Mouse (Mus musculus): ENCODE measurements around the gene Uap1l1. TPM values are rescaled to one million over a fixed set of nuclear protein-coding genes. Genes with fewer than 3 reads are reported as not detected.
A peak's percentile ranks its signal among the peaks of the same experiment; 100 is the strongest.
"Not testable (repeated sequence)": the region's sequence is repeated elsewhere in the genome, so short reads cannot be mapped to it uniquely, and the experiment has no call there.

The Uap1l1 gene
- 21.3 and 24.6 TPM in 2 replicates for polyA plus RNA-seq (2015; fragmentation: Nextera tagmentation; extraction: Ambion mirVana)

GRCm38 (mm10) chr2:25365091-25365761 is at the start of gene Uap1l1:
Gene Uap1l1 (minus strand): TSS chr2:25365682.
- peak; percentile 62 for DNase-seq (ENCODE audit: low spot score)

GRCm38 (mm10) chr2:25413436-25413835 is 48.0 kb upstream of the Uap1l1 start:
- not testable (repeated sequence) for DNase-seq (ENCODE audit: low spot score)

DNA sequence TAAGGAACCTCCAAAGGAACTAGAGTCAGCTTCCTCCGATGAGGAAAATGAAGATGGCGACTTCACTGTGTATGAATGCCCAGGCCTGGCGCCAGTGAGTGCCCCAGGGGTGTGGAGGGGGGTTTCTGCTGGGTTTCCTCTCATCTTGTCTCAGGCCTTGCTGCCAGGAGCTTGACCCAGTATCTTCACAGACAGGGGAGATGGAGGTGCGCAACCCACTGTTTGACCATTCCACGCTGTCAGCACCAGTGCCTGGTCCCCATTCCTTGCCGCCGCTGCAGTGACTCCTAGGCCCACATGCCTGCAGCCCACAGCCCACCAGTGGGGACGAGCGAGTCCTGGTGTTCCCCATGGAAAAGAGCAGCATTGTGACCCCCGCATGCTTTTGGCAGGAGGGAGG is 43.4 kb upstream of the Uap1l1 start:
- no peak for DNase-seq (ENCODE audit: low spot score)

DNA sequence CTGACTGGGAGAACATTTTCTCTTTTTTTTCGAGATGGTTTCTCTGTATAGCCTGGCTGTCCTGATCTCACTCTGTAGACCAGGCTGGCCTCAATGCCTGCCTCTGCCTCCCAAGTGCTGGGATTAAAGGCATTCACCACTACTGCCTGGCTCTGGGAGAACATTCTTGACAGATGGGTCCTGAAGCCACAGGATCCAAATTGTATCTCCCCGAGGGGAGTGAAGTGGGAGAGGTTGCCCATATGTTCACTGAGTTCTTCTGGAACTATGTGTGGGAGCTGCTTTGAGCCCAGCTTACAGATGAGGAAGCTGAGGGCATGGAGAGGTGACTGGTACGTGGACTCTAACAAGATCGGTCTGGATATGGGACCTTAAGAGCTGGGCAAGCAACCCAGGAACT is 38.5 kb upstream of the Uap1l1 start:
- no peak for DNase-seq (ENCODE audit: low spot score)

DNA sequence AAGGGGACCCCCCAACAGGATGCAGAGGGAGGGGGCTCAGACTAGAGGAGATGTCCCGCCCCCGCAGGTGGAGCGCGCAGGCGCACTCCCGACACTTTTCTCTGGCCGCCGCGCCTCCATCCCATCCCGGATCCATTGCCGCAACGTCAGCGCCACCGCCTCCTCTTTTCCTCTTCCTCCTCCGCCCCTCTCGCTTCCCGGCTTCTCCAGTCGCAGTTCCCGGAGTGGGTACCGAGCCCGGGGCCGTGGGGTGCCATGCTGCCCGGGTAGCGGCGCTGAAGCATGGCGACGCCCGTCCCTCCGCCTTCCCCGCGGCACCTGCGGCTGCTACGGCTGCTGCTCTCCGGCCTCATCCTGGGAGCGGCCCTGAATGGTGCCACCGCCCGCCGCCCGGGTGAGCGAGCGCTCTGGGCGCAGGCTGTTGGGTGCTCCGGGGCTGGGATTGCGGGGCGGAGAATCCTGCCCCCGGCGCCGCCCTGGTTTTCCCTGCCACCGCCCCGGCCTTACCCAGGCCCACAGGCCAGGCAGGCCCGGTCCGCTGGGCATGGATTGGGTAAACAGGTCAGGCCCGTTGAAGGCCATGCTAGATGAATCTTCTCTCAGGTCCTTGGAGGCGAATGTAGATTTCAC is 37.6 kb upstream of the Uap1l1 start:
- no peak for DNase-seq (ENCODE audit: low spot score)

DNA sequence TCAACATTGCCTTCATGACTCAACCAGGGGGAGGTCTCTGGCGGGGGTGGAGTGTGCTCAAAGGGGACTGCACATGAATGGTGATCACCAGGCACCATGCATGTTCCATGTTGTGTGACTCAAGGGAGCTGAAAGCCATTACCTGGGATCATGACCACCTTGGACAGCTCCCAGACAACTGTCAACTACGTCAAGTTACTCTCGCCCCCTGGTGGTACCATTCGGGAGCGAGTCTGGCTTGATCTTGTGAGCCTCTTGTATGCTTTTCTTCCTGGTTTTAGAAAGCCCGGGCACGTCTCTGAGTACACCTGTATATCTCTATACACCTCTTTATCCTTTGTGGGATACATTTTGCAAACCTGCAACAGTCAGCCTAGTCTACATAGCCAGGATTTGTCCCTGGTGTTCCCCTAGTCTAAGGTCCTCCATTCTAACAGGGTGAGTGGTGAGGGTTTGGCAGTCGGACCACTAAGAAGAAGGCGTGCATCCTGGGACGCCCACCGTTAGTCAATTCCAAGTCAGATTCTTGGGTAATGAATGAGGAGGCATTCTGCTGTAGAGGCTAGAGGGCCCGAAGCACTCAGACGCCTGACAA is 37.0 kb upstream of the Uap1l1 start:
- peak; percentile 87 for DNase-seq (ENCODE audit: low spot score)

DNA sequence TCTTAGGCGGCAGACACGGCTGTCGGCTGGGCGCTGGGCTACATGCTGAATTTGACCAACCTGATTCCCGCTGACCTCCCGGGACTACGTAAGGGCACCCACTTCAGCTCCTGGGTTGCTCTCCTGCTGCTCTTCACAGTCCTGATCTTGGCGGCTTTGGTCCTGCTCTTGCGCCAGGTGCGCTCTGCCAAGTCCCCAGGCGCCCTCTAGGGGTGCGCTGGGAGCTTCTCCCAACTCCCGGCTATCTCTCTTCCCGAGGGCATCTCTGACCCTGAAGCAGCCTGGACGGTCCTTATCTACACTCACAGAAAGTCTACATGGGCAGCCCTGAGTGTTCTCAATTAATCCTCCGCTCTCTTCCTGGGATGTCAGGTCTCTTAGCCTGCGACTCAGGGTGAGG is 35.3 kb upstream of the Uap1l1 start:
- DNase-seq (ENCODE audit: low spot score): peak; percentile 33

DNA sequence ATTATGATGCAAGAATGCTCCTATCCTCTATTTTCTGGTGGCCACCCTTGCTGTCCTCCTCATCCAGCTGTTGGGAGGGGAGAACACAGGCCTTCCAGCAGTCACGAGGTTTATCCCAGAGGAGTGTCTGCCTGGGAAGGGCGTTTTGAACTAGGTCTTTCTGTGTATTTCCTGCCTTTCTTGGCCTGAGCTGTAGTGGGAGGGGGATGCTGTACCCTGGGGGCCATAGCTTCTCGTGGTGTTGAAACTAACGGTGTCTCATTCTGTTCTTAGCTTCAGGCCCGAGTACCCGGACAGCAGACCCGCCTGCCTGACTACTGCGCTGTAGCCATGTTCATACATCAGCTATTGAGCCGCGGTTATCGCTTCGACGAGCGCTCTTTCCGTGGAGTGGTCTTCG is 34.8 kb upstream of the Uap1l1 start:
- no peak for DNase-seq (ENCODE audit: low spot score)

- DNase-seq (ENCODE audit: low spot score): no peak
Measured at GRCm38 (mm10) chr2:25399051-25399450, 33.6 kb upstream of the Uap1l1 start, which contains the start of gene Npdc1. Gene Npdc1 (plus strand): TSS chr2:25399351.

GRCm38 (mm10) chr2:25398065-25398464 is 32.6 kb upstream of the Uap1l1 start:
- DNase-seq (ENCODE audit: low spot score): no peak

DNA sequence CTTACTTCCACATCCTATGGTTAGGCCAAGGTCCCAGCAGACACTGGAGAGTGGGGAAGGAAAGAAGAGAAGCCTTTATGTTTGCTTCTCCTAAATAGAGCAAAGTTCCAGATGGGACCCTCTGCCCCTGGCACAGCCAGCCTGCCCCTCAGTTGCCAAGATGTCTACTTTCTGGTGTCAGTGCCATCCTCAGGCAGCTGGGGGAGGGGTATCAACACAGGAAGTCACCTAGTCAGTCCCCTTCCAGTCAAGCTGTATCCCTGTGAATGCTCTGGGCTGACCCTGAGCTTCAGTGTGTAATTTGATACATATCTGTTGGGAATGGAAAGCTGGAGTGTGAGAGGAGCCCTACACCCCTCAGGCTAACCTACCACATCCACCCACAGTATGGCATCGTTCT is 31.5 kb upstream of the Uap1l1 start:
- DNase-seq (ENCODE audit: low spot score): no peak

DNA sequence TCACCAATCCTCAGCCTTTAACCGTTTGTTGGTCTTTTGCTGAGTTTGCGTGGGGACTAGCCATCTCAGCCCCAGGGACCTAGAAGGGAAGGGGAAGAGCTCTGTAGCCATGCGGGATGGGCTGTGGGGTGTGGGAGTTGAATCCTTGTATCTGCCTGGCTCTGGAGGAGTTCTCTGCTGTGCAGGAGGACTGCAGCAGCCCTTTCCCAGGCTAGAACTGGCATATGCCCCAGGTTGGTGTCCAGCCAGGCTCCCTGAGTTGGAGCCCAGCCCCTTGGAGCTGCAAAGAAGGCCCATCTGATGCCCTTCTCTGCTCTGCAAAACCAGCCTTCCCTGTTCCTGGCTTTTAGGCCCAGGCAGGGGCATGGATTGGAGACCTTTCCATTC is 31.1 kb upstream of the Uap1l1 start:
- DNase-seq (ENCODE audit: low spot score): no peak

DNA sequence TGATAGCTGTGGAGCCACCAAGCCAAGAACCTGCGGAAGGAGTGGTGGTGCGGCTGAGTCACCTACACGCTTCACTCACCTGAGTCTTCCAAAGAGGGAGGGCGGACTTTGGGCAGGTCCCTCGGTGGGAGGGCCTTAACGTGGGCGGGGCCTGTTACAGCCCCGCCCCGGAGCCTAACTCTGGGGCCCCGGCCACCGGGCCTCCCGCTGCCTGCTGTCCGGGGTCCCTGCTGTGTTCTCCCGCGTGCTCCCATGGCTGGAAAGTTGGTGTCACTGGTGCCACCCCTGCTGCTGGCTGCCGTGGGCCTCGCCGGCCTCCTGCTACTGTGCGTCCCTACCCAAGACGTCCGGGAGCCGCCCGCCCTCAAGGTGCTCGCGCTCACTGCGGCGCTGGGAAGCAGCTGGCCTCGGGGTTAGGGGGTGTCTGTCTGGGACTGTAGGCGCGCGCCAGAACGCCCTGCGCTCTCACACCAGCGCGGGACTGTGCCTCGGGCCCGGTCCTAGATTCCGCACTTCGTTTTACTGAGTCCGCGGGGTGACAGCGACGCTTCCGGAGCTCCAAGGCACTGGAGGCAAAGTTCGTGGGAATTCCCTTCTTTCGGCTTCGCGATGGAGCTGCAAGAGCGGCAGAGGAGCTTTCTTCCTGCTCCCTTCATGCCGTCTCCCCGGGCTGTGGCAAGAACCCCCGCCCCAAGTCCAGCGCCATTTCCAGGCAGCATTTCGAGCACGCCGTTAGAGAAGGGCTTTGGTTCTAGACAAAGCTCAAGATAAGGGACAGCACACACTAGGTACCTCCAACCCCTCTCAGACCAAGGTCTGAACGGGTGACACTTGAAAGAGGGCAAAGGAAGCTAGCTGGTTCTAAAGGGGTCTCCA is 30.5 kb upstream of the Uap1l1 start, which contains the start of gene Entpd2:
TSS of gene Entpd2 (plus strand) at position 154 of the 876 bp plus-strand sequence.
- peak; percentile 14 for DNase-seq (ENCODE audit: low spot score)

DNA sequence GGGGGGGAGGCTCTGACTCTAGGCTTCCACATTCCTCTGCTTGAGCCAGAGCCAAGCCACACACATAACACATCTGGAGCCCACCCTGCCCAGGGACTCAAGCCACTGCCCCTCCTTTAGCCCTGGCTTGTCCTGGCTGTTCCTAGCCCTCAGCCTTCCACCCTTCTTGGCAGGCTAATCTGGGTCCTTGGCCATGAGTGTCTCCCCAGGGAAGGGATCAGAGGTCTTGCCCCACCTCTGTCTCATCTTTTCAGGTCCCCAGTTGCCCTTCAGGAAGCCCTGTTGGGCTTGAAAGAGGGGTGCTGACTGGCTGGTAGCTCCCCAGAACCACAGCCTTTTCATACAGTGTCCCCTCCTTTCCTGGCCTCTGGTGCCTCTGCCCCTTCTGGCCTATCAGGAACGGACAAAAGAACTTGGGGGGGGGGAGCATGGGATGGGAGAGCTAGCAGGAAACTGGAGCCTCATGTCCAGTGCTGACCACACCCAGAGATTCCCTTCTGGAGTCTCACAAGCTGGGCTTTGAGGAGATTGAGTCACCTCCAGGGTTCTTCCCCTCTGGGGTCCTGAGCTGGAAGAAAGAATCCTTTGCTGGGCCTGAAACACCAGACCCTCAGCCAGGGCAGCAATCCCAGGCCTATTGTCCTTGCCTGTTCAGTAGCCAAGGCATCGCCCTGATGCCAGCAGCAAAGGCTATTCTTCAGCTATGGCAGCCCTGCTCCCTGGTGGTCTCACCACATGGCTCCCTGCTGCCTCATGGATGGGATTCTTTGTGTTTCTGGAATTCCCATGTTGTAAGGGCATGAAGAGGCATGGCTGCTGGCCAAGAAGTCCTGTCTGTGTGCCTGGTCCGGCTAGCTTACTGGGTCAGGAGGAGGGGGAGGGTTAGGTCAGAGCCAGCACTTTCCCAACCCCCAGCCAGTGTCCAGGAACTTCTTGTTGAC is 29.1 kb upstream of the Uap1l1 start:
- DNase-seq (ENCODE audit: low spot score): no peak

DNA sequence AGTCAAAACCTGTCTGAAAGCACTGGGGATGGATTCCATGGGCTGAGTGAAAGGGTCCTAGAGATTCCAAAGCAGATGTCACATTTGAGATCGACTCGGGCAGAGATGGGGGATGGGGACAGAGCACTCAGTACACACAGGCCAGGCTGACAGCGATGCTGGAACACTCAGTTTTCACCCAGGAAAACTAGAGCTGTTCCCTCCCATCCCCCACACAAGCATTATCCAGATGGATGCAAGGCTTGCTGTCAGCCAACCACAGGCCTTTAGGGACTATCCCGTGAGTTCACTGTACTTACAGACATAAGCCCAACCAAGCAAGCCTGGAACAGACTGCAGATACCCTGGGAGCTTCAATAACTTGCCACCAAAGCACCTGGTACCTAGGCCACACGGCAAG is 25.8 kb upstream of the Uap1l1 start:
- no peak for DNase-seq (ENCODE audit: low spot score)

DNA sequence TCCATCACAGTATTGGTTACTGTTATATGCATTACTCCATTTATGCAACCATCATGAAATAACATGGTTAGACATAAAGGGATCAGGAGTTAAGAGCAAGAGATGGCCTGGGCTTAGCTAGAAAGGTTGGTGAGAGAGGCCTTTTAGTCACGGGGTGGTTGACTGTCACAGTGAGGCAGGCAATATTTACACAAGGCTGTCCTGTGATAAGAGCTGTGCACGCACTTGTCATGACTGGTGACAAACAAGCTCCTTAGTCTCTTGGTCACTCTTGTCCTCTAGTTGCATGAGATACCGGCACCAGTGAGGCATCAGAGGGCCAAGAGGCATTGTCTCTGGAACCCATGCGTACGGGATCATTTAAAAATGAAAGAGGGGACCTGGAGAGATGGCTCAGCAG is 19.0 kb upstream of the Uap1l1 start:
- no peak for DNase-seq (ENCODE audit: low spot score)

DNA sequence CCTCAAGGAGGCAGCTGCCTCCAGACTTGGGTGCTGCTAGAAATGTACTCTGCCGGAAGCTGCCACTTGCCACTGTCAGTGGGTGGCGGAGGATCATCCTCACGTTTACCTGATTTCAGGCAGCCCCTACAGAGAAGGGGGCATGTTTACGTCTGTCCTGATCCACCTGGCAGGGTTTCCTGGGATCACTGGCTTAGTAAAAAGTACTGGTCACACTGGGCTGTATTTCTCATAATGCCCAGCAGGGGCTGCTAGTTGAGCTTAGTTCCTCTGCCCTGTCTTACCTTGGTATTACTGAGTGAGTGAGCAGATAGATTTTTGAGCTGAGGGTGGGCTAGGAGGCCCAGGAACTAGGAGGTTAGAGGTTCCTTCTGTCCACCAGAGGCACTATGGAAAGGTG is 11.1 kb upstream of the Uap1l1 start:
- DNase-seq (ENCODE audit: low spot score): peak; percentile 37

DNA sequence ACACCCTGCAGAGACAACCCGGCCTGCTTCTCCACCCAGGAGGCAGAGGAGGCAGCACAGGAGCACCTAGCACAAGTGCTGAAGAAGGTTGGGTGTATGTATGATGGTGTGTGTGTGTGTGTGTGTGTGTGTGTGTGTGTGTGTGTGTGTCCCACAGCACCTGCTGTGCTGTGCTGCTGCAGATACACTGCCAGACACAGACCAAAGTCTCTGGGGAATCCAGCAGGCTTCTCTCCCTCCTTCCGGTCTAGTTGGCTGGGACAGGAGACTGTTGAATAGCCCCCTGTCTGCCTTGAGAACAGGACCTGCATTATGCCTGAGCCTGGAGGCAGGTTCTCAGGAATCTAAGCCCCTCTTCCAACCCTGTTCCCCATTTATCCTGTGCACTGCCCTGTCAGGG is 7.9 kb upstream of the Uap1l1 start:
- DNase-seq (ENCODE audit: low spot score): no peak

DNA sequence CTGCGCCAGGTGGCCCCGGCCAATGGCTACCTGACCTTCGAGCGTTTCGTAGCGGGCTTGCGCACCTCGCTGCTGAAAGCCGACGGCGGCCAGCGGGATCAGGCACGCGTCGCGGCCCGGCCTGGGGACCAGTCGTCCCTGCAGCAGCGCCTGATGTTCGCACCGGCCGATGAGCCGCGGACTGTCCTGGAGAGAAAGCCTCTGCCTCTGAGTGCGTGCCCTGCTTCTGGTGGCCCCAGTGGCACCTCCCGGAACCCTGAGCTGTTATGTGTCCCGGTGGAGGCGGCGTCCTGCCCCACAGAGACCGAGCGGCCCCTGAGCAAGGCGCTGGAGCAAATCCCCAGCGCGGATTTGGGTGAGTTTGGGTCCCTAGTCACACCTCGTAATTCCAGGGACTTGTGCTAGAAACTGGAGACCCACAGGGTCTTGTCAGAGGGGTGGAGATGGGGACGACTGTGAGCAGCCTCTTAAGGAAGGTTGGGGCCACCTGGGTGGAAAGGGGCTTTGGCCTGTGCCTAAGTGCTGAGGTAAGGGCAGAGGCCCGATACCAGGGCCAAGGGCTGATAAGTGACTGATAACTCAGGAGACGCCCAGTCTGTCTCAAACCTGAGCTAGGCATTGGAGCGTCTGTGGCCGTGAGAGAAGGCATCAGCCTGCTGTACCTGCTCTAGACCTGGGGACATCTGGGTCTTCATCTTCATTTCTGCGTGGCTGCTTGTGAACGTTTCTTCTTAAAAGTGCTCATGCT is 7.3 kb upstream of the Uap1l1 start:
- DNase-seq (ENCODE audit: low spot score): peak; percentile 11

All from thymus, postnatal 0 days (tissue).